Mouse (Mus musculus) left cerebral cortex, adult 9 months (tissue): ENCODE data around the gene Afdn.
"Not testable (repeated sequence)": the region's sequence is repeated elsewhere in the genome, so short reads cannot be mapped to it uniquely, and the experiment has no call there.

ENCODE experiments used
- DNase-seq, 2 experiments: peaks; one replicate each; pipeline ENCODE4 v3.0.0; 2022; ENCODE audit warnings: low spot score in 2 of 2

The Afdn gene

GRCm38 (mm10) chr17:13951570-13951969 is 191.2 kb downstream of the Afdn start:
- not testable (repeated sequence) for DNase-seq
